Mouse (Mus musculus): Measurements from ENCODE around the gene Sytl3.
"Not testable (repeated sequence)": the region's sequence is repeated elsewhere in the genome, so short reads cannot be mapped to it uniquely, and the experiment has no call there.

Sytl3 gene

GRCm38 (mm10) chr17:6658801-6659200 lies at the start of gene Sytl3:
Gene Sytl3, plus strand, starts transcription at chr17:6659093.
- DNase-seq: not testable (repeated sequence)

GRCm38 (mm10) chr17:6613524-6613923 lies 45.4 kb upstream of the Sytl3 start:
- not testable (repeated sequence) for DNase-seq

- DNase-seq: not testable (repeated sequence)
Observed at GRCm38 (mm10) chr17:6614316-6614715, 44.6 kb upstream of the Sytl3 start.

GRCm38 (mm10) chr17:6616731-6617130 lies 42.2 kb upstream of the Sytl3 start:
- DNase-seq: not testable (repeated sequence)

- DNase-seq: not testable (repeated sequence)
Observed at GRCm38 (mm10) chr17:6617689-6618400, 41.0 kb upstream of the Sytl3 start.

- DNase-seq: not testable (repeated sequence)
Observed at GRCm38 (mm10) chr17:6619271-6619670, 39.6 kb upstream of the Sytl3 start.

GRCm38 (mm10) chr17:6620035-6620434 lies 38.9 kb upstream of the Sytl3 start:
- not testable (repeated sequence) for DNase-seq

GRCm38 (mm10) chr17:6620730-6621451 lies 38.0 kb upstream of the Sytl3 start:
- not testable (repeated sequence) for DNase-seq

- not testable (repeated sequence) for DNase-seq
Observed at GRCm38 (mm10) chr17:6621976-6622375, 36.9 kb upstream of the Sytl3 start.

GRCm38 (mm10) chr17:6624926-6625558 lies 33.9 kb upstream of the Sytl3 start:
- not testable (repeated sequence) for DNase-seq

- not testable (repeated sequence) for DNase-seq
Observed at GRCm38 (mm10) chr17:6630398-6630797, 28.5 kb upstream of the Sytl3 start.

- DNase-seq: not testable (repeated sequence)
Observed at GRCm38 (mm10) chr17:6632850-6633249, 26.0 kb upstream of the Sytl3 start.

- not testable (repeated sequence) for DNase-seq
Observed at GRCm38 (mm10) chr17:6635781-6636180, 23.1 kb upstream of the Sytl3 start.

GRCm38 (mm10) chr17:6636861-6637260 lies 22.0 kb upstream of the Sytl3 start:
- DNase-seq: no peak

GRCm38 (mm10) chr17:6637434-6637833 lies 21.5 kb upstream of the Sytl3 start:
- not testable (repeated sequence) for DNase-seq

- not testable (repeated sequence) for DNase-seq
Observed at GRCm38 (mm10) chr17:6638444-6638843, 20.4 kb upstream of the Sytl3 start.

- not testable (repeated sequence) for DNase-seq
Observed at GRCm38 (mm10) chr17:6639486-6639885, 19.4 kb upstream of the Sytl3 start.

GRCm38 (mm10) chr17:6640044-6640637 lies 18.8 kb upstream of the Sytl3 start:
- not testable (repeated sequence) for DNase-seq

GRCm38 (mm10) chr17:6640771-6641429 lies 18.0 kb upstream of the Sytl3 start:
- not testable (repeated sequence) for DNase-seq

GRCm38 (mm10) chr17:6644210-6644609 lies 14.7 kb upstream of the Sytl3 start:
- not testable (repeated sequence) for DNase-seq

GRCm38 (mm10) chr17:6644673-6645072 lies 14.2 kb upstream of the Sytl3 start:
- DNase-seq: not testable (repeated sequence)

- DNase-seq: not testable (repeated sequence)
Observed at GRCm38 (mm10) chr17:6645668-6646067, 13.2 kb upstream of the Sytl3 start.
